Mouse (Mus musculus) CH12.LX (cell line): Measurements from ENCODE around the gene 9130213A22Rik. TPM values are rescaled to one million over a fixed set of nuclear protein-coding genes. Genes with fewer than 3 reads are reported as not detected.

Experiments
- DNase-seq: peaks from one replicate; pipeline ENCODE4 v3.0.0-alpha.2; 2013; ENCODE audit errors: extremely low read depth
- H3K27ac ChIP-seq: 2 replicates; pipeline ENCODE4 v1.5.1; 2012; ENCODE audit warnings: low read depth, mild to moderate bottlenecking, control low read depth, moderate library complexity; ENCODE audit not compliant: insufficient read depth
- H3K27me3 ChIP-seq: replicated peaks from 2 replicates; pipeline ENCODE3; 2012; ENCODE audit warnings: inconsistent platforms
- H3K36me3 ChIP-seq, 2 experiments: replicated peaks in 1 of 2; 2 replicates each; pipeline versions ENCODE3 to v1.6.1; 2012; ENCODE audit warnings: inconsistent platforms in 1 of 2, low read length in 1 of 2, mild to moderate bottlenecking in 1 of 2, mixed read lengths in 1 of 2, moderate library complexity in 1 of 2; ENCODE audit not compliant: control insufficient read depth in 1 of 2, insufficient read depth in 1 of 2
- H3K4me1 ChIP-seq, 2 experiments: 2 replicates each; pipeline ENCODE4 v1.6.1; 2012; ENCODE audit warnings: inconsistent platforms in 1 of 2, moderate library complexity in 1 of 2; ENCODE audit not compliant: insufficient read depth in 2 of 2, control insufficient read depth in 1 of 2
- H3K4me2 ChIP-seq: 2 replicates; pipeline ENCODE4 v1.6.1; 2012; ENCODE audit warnings: low read depth, mild to moderate bottlenecking, control low read depth; ENCODE audit not compliant: poor library complexity, insufficient read depth, severe bottlenecking
- H3K4me3 ChIP-seq, 3 experiments: fragments of 150-350 bp in 1 of 3; sonication (generic) in 1 of 3; replicated peaks in 1 of 3; 2 replicates each; pipeline versions ENCODE3 to v1.5.1; 2011 to 2012; ENCODE audit warnings: low read depth in 2 of 3, low read length in 2 of 3, mild to moderate bottlenecking in 2 of 3, moderate library complexity in 2 of 3, control low read depth in 1 of 3, improper control_type of control experiment in 1 of 3, inconsistent platforms in 1 of 3, mixed read lengths in 1 of 3; ENCODE audit not compliant: poor library complexity in 1 of 3
- H3K79me2 ChIP-seq: replicated peaks from 2 replicates; pipeline ENCODE4 v1.6.1; 2012; ENCODE audit warnings: mild to moderate bottlenecking, moderate library complexity; ENCODE audit not compliant: control insufficient read depth, poor library complexity, insufficient read depth, severe bottlenecking; ENCODE audit errors: extremely low read depth
- H3K9ac ChIP-seq: 2 replicates; pipeline ENCODE4 v1.6.1; 2012; ENCODE audit warnings: low read depth, mild to moderate bottlenecking, control low read depth, moderate library complexity; ENCODE audit not compliant: insufficient read depth
- H3K9me3 ChIP-seq: replicated peaks from 2 replicates; pipeline ENCODE3; 2012; ENCODE audit warnings: low read length, inconsistent platforms, mixed read lengths
- BHLHE40 ChIP-seq: IDR thresholded peaks from 2 replicates; pipeline ENCODE4 v1.6.1; 2011; ENCODE audit warnings: mild to moderate bottlenecking, low read depth, low read length, improper control_type of control experiment
- CHD1 ChIP-seq: IDR thresholded peaks from 2 replicates; pipeline ENCODE4 v1.6.1; 2012; ENCODE audit warnings: low read depth, low read length, improper control_type of control experiment, inconsistent platforms
- CHD2 ChIP-seq: IDR thresholded peaks from 2 replicates; pipeline ENCODE4 v1.6.1; 2011; ENCODE audit warnings: low read length, improper control_type of control experiment
- CTCF ChIP-seq, 2 experiments: IDR thresholded peaks in 1 of 2; conservative IDR thresholded peaks in 1 of 2; 2 replicates each; pipeline ENCODE4 v1.5.1; 2011 to 2012; ENCODE audit warnings: low read depth in 2 of 2, low read length in 2 of 2, improper control_type of control experiment in 1 of 2, inconsistent platforms in 1 of 2, mild to moderate bottlenecking in 1 of 2, moderate library complexity in 1 of 2
- E2F4 ChIP-seq: IDR thresholded peaks from 2 replicates; pipeline ENCODE4 v1.6.1; 2011; ENCODE audit warnings: low read depth, low read length, improper control_type of control experiment; ENCODE audit not compliant: insufficient replicate concordance
- ELF1 ChIP-seq: IDR thresholded peaks from 2 replicates; pipeline ENCODE4 v1.6.1; 2014; ENCODE audit warnings: low read depth, mild to moderate bottlenecking, inconsistent platforms, low read length, improper control_type of control experiment
- EP300 ChIP-seq: IDR thresholded peaks from 2 replicates; pipeline ENCODE4 v1.6.1; 2011; ENCODE audit warnings: low read length, improper control_type of control experiment
- ETS1 ChIP-seq: conservative IDR thresholded peaks from 2 replicates; pipeline ENCODE4 v1.6.1; 2012; ENCODE audit warnings: low read depth, mild to moderate bottlenecking, inconsistent platforms, low read length, improper control_type of control experiment, moderate library complexity
- GABPA ChIP-seq: IDR thresholded peaks from 2 replicates; pipeline ENCODE4 v1.6.1; 2012; ENCODE audit warnings: low read depth, low read length, improper control_type of control experiment, inconsistent platforms; ENCODE audit not compliant: insufficient replicate concordance
- HCFC1 ChIP-seq: IDR thresholded peaks from 2 replicates; pipeline ENCODE4 v1.6.1; 2012; ENCODE audit warnings: low read depth, mild to moderate bottlenecking, inconsistent platforms, low read length, improper control_type of control experiment
- IRF4 ChIP-seq: IDR thresholded peaks from 2 replicates; pipeline ENCODE4 v1.6.1; 2014; ENCODE audit warnings: low read depth, mild to moderate bottlenecking, inconsistent platforms, low read length, improper control_type of control experiment
- JUN ChIP-seq: IDR thresholded peaks from 2 replicates; pipeline ENCODE4 v1.6.1; 2011; ENCODE audit warnings: low read depth, mild to moderate bottlenecking, low read length, improper control_type of control experiment, moderate library complexity; ENCODE audit not compliant: insufficient read depth
- JUND ChIP-seq: conservative IDR thresholded peaks from 2 replicates; pipeline ENCODE4 v1.6.1; 2011; ENCODE audit warnings: low read depth, low read length, improper control_type of control experiment
- KAT2A ChIP-seq: IDR thresholded peaks from 2 replicates; pipeline ENCODE4 v1.6.1; 2012; ENCODE audit warnings: low read length, improper control_type of control experiment, inconsistent platforms; ENCODE audit not compliant: insufficient replicate concordance
- MAFK ChIP-seq: IDR thresholded peaks from 2 replicates; pipeline ENCODE4 v1.6.1; 2011; ENCODE audit warnings: low read length, improper control_type of control experiment; ENCODE audit not compliant: insufficient replicate concordance
- MAX ChIP-seq: IDR thresholded peaks from 2 replicates; pipeline ENCODE4 v1.6.1; 2011; ENCODE audit warnings: low read length, improper control_type of control experiment
- MAZ ChIP-seq: IDR thresholded peaks from 2 replicates; pipeline ENCODE4 v1.6.1; 2012; ENCODE audit warnings: low read depth, mild to moderate bottlenecking, inconsistent platforms, low read length, improper control_type of control experiment, moderate library complexity
- MEF2A ChIP-seq: IDR thresholded peaks from 2 replicates; pipeline ENCODE4 v1.6.1; 2014; ENCODE audit warnings: low read depth, mild to moderate bottlenecking, inconsistent platforms, low read length, improper control_type of control experiment, borderline replicate concordance
- MXI1 ChIP-seq: IDR thresholded peaks from 2 replicates; pipeline ENCODE4 v1.6.1; 2011; ENCODE audit warnings: mild to moderate bottlenecking, low read depth, low read length, improper control_type of control experiment
- MYC ChIP-seq: IDR thresholded peaks from 2 replicates; pipeline ENCODE4 v1.6.1; 2011; ENCODE audit warnings: low read depth, mild to moderate bottlenecking, improper control_type of control experiment, low read length
- NELFE ChIP-seq: IDR thresholded peaks from 2 replicates; pipeline ENCODE4 v1.6.1; 2011; ENCODE audit warnings: low read depth, low read length, improper control_type of control experiment
- NRF1 ChIP-seq: IDR thresholded peaks from 2 replicates; pipeline ENCODE4 v1.6.1; 2014; ENCODE audit warnings: low read depth, mild to moderate bottlenecking, inconsistent platforms, low read length, improper control_type of control experiment, moderate library complexity
- PAX5 ChIP-seq: IDR thresholded peaks from 2 replicates; pipeline ENCODE4 v1.6.1; 2012; ENCODE audit warnings: low read length, inconsistent platforms, mixed read lengths
- POLR2A ChIP-seq: IDR thresholded peaks from 2 replicates; pipeline ENCODE4 v1.6.1; 2011; ENCODE audit warnings: low read depth, mild to moderate bottlenecking, improper control_type of control experiment, low read length
- POLR2AphosphoS2 ChIP-seq: IDR thresholded peaks from 2 replicates; pipeline ENCODE4 v1.6.1; 2011; ENCODE audit warnings: low read depth, low read length, improper control_type of control experiment
- RAD21 ChIP-seq: IDR thresholded peaks from 2 replicates; pipeline ENCODE4 v1.6.1; 2011; ENCODE audit warnings: low read depth, mild to moderate bottlenecking, low read length, improper control_type of control experiment, moderate library complexity
- RCOR1 ChIP-seq: conservative IDR thresholded peaks from 2 replicates; pipeline ENCODE4 v1.6.1; 2012; ENCODE audit warnings: low read depth, mild to moderate bottlenecking, inconsistent platforms, low read length, improper control_type of control experiment
- SIN3A ChIP-seq: IDR thresholded peaks from 2 replicates; pipeline ENCODE4 v1.6.1; 2012; ENCODE audit warnings: low read length, improper control_type of control experiment, inconsistent platforms
- SMC3 ChIP-seq: IDR thresholded peaks from 2 replicates; pipeline ENCODE4 v1.6.1; 2011; ENCODE audit warnings: low read depth, low read length, improper control_type of control experiment
- TBP ChIP-seq: conservative IDR thresholded peaks from 2 replicates; pipeline ENCODE4 v1.6.1; 2011; ENCODE audit warnings: low read depth, low read length, improper control_type of control experiment
- TCF12 ChIP-seq: IDR thresholded peaks from 2 replicates; pipeline ENCODE4 v1.6.1; 2014; ENCODE audit warnings: low read depth, mild to moderate bottlenecking, inconsistent platforms, low read length, improper control_type of control experiment
- UBTF ChIP-seq: IDR thresholded peaks from 2 replicates; pipeline ENCODE4 v1.6.1; 2012; ENCODE audit warnings: low read depth, mild to moderate bottlenecking, inconsistent platforms, low read length, improper control_type of control experiment, moderate library complexity
- USF1 ChIP-seq: IDR thresholded peaks from 2 replicates; pipeline ENCODE4 v1.6.1; 2014; ENCODE audit warnings: low read depth, mild to moderate bottlenecking, inconsistent platforms, low read length, improper control_type of control experiment
- USF2 ChIP-seq: conservative IDR thresholded peaks from 2 replicates; pipeline ENCODE4 v1.6.1; 2011; ENCODE audit warnings: low read depth, low read length, improper control_type of control experiment
- ZC3H11A ChIP-seq: IDR thresholded peaks from 2 replicates; pipeline ENCODE4 v1.6.1; 2012; ENCODE audit warnings: low read depth, mild to moderate bottlenecking, inconsistent platforms, low read length, improper control_type of control experiment
- ZKSCAN1 ChIP-seq: IDR thresholded peaks from 2 replicates; pipeline ENCODE4 v1.6.1; 2012; ENCODE audit warnings: low read depth, inconsistent platforms, low read length, improper control_type of control experiment, borderline replicate concordance
- ZMIZ1 ChIP-seq: IDR thresholded peaks from 2 replicates; pipeline ENCODE4 v1.6.1; 2012; ENCODE audit warnings: low read depth, mild to moderate bottlenecking, inconsistent platforms, low read length, improper control_type of control experiment
- ZNF384 ChIP-seq: IDR thresholded peaks from 2 replicates; pipeline ENCODE4 v1.6.1; 2012; ENCODE audit warnings: low read depth, low read length, improper control_type of control experiment, inconsistent platforms
- dilution Hi-C: fragments of 300-500 bp; cut with MboI; formaldehyde crosslinking; loops from 2 replicates; pipeline ENCODE4 v1.14.3; 2020; ENCODE audit warnings: low sequenced_read_pairs; ENCODE audit not compliant: extremely low pct_unique_long_range_greater_than_20kb, extremely low pct_ligation_motif_present
- in situ Hi-C: fragments of 300-500 bp; cut with MboI; formaldehyde crosslinking; loops from 3 replicates; pipeline ENCODE4 v1.14.3; 2019; ENCODE audit warnings: low sequenced_read_pairs, low pct_ligation_motif_present, low pct_unique_long_range_greater_than_20kb, mixed read lengths
- polyA plus RNA-seq: library from polyadenylated mRNA; unstranded; fragments of >175 nt; gene quantifications from 2 replicates; pipeline ENCODE4 v1.2.1, GENCODE M21; 2012; ENCODE audit warnings: low read depth; ENCODE audit not compliant: insufficient read length
- total RNA-seq, 2 experiments: library from RNA; depleted of rRNA; stranded (reverse); fragments of 300-350 nt in 1 of 2; fragments of >200 nt in 1 of 2; gene quantifications; 2 replicates each; pipeline ENCODE4 v1.2.3; 2012 to 2014

Gene 9130213A22Rik
- total and polyA plus RNA-seq, 3 experiments, result not detected

DNA sequence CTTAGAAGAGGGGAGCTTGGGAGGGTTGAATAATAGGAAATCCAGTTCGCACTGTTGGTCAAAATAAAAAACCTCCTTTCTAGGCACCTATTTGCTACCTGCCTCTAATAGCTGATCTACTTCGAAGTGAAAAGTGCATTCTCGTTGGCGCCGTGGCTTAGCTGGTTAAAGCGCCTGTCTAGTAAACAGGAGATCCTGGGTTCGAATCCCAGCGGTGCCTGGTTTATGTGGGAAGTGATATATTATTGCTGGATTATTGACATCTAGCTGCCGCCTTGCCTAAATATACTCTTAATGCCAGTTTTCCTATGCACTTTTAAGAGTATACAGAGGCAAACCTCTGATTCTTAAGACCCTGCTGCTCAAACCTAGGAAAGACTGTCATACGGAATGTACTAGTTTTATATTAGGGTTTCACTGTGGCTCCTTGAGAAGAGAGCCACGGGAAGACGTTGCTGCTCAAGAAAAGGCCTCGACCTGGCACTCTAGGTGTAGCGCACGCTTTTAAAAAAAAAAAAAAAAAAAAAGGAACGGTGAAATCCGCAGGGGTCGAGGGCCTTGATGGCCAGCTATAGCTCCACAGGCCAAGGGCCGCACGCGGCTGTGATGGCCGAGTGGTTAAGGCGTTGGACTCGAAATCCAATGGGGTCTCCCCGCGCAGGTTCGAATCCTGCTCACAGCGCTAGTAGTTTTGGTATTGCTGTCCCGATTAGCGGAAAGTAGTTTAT lies 11.9 kb downstream of the 9130213A22Rik start:
- Histone ChIP-seq H3K9ac (peak overlapping the region; percentile 36; the same call in 1 of the 2 replicates), H3K27me3 (peaks cover 47% of the 10 kb centered on the region), H3K4me1 (peaks cover 0 to 20% of the 10 kb centered on the region in 2 experiments; a peak in 2 of 4 replicates), H3K79me2 (no peaks in the 10 kb centered on the region), H3K4me3 (peak overlapping the region in 2 of 3 experiments; percentile 34 to 35), H3K27ac (no peak overlapping the region), H3K36me3 (peaks cover 40 to 45% of the 10 kb centered on the region in 2 experiments), H3K9me3 (no peaks in the 10 kb centered on the region), H3K4me2 (peak overlapping the region; percentile 60)
- peak; percentile 93 for DNase-seq
- peak; percentile 86 for TF ChIP-seq KAT2A
- TF ChIP-seq MAX, result 0 out of 2 replicates have a peak, but pooled peaks have one; percentile 41
- peak; percentile 99 for TF ChIP-seq ZNF384
- peak; percentile 77 for TF ChIP-seq MEF2A
- no peak for TF ChIP-seq CTCF (conservative IDR thresholded peaks at IDR 0.05 in 1 of 2, IDR thresholded peaks at IDR 0.05 in 1 of 2; ENCODE audit: low read depth in 2 of 2, low read length in 2 of 2)
- no peak; the same call in 1 of the 2 replicates for TF ChIP-seq CHD2
- TF ChIP-seq NELFE, result no peak; the same call in 1 of the 2 replicates
- peak; percentile 92 for TF ChIP-seq POLR2A
- TF ChIP-seq SIN3A, result peak; percentile 76
- peak; percentile 61 for TF ChIP-seq HCFC1
- peak; percentile 93 for TF ChIP-seq ELF1
- TF ChIP-seq MAZ, result no peak
- TF ChIP-seq BHLHE40, result peak; percentile 81
- no peak for TF ChIP-seq ZKSCAN1
- peak; percentile 60; the same call in 1 of the 2 replicates for TF ChIP-seq MXI1
- peak; percentile 72; the same call in 1 of the 2 replicates for TF ChIP-seq JUND
- 0 out of 2 replicates have a peak, but pooled peaks have one; percentile 25 for TF ChIP-seq RCOR1
- peak; percentile 96 for TF ChIP-seq MAFK
- TF ChIP-seq EP300, result no peak
- TF ChIP-seq MYC, result peak; percentile 79; the same call in 1 of the 2 replicates
- no peak for TF ChIP-seq USF1
- TF ChIP-seq UBTF, result no peak
- peak; percentile 24; the same call in 1 of the 2 replicates for TF ChIP-seq SMC3
- no peak for TF ChIP-seq ZC3H11A
- peak; percentile 99 for TF ChIP-seq TBP
- TF ChIP-seq ETS1, result peak; percentile 43; the same call in 1 of the 2 replicates
- TF ChIP-seq PAX5, result no peak
- TF ChIP-seq GABPA, result no peak
- peak; percentile 81 for TF ChIP-seq ZMIZ1
- TF ChIP-seq POLR2AphosphoS2, result peak; percentile 98
- TF ChIP-seq USF2, result no peak
- TF ChIP-seq IRF4, result peak; percentile 75; the same call in 1 of the 2 replicates
- no peak for TF ChIP-seq CHD1
- peak; percentile 47 for TF ChIP-seq JUN
- peak; percentile 88; the same call in 1 of the 2 replicates for TF ChIP-seq E2F4
- TF ChIP-seq RAD21, result no peak; the same call in 1 of the 2 replicates
- TF ChIP-seq TCF12, result peak; percentile 51; the same call in 1 of the 2 replicates
- TF ChIP-seq NRF1, result peak; percentile 70
- in situ Hi-C loops, result no loop called here
- dilution Hi-C loops, result no loop called here
